Mouse (Mus musculus) Patski (cell line): ENCODE measurements at regions not wholly inside any gene's neighbourhood (a gene's known extent, or its start where the extent isn't known, plus 50 kb on each side); places are given as distances from the start of the nearest gene placed in this dataset.

Source experiments
- ATAC-seq: fragments of 100-300 bp; one replicate; pipeline ENCODE4 v1.8.0; 2021
- CTCF ChIA-PET: fragments of 350-600 bp; sonication (Branson Sonifier 250); formaldehyde crosslinking; loops from one replicate; lab custom pipeline; 2022; ENCODE audit warnings: inconsistent platforms; lab: Charles Lee
- POLR2A ChIA-PET: fragments of 350-600 bp; sonication (Branson Sonifier 250); formaldehyde crosslinking; loops from one replicate; lab custom pipeline; 2022; ENCODE audit warnings: antibody characterized with exemption, inconsistent platforms; lab: Charles Lee
- DNase-seq: peaks from one replicate; pipeline ENCODE4 v3.0.0-alpha.2; 2011; ENCODE audit warnings: low read depth, low spot score
- H3K27me3 ChIP-seq: fragments of 371-371 bp; one replicate; pipeline ENCODE4 v1.5.1; 2021
- CTCF ChIP-seq: fragments of 100-300 bp; IDR thresholded peaks from one replicate; pipeline ENCODE4 v1.5.1; 2021
- in situ Hi-C: fragments of 300-500 bp; cut with MboI; formaldehyde crosslinking; loops from 3 replicates; pipeline ENCODE4 v1.11.1; 2018; ENCODE audit warnings: low pct_unique_long_range_greater_than_20kb, mixed read lengths

- TF ChIP-seq CTCF: no peak
- DNase-seq (no peak), ATAC-seq (no peak)
- in situ Hi-C loops: no loop called here
- ChIA-PET POLR2A (no interaction called here), CTCF (no interaction called here)
- H3K27me3 ChIP-seq: peaks cover 34% of the 10 kb centered on the region
Observed at GRCm38 (mm10) chr8:116185206-116185605, 319.6 kb upstream of the Dynlrb2 start.

- peaks cover 34% of the 10 kb centered on the region for H3K27me3 ChIP-seq
- ChIA-PET CTCF (no interaction called here), POLR2A (interaction anchor here (0.5 kb wide), 1 partner anchor 930 kb away, joined by 4 read pairs; no protein-coding TSS in a partner anchor)
- ATAC-seq (no peak), DNase-seq (no peak)
- TF ChIP-seq CTCF: no peak
- in situ Hi-C loops: no loop called here
Observed at GRCm38 (mm10) chr8:116184241-116184640, 320.5 kb upstream of the Dynlrb2 start.

- ChIA-PET CTCF (interaction anchor here (1.2 to 1.4 kb wide), 2 partner anchors 9 to 22 kb away, joined by 3 read pairs; no protein-coding TSS in a partner anchor), POLR2A (no interaction called here)
- no peak for ATAC-seq
- in situ Hi-C loops: no loop called here
- DNase-seq: no peak
- peaks cover 43% of the 10 kb centered on the region for H3K27me3 ChIP-seq
- TF ChIP-seq CTCF: no peak
Observed at GRCm38 (mm10) chr8:116177946-116178345, 326.8 kb upstream of the Dynlrb2 start.

GRCm38 (mm10) chr8:116174891-116175290 lies 329.9 kb upstream of the Dynlrb2 start:
- ChIA-PET POLR2A (no interaction called here), CTCF (no interaction called here)
- DNase-seq (no peak), ATAC-seq (no peak)
- no peak for TF ChIP-seq CTCF
- in situ Hi-C loops: no loop called here
- peaks cover 42% of the 10 kb centered on the region for H3K27me3 ChIP-seq

- DNase-seq (no peak), ATAC-seq (no peak)
- TF ChIP-seq CTCF: no peak
- in situ Hi-C loops: no loop called here
- ChIA-PET POLR2A (no interaction called here), CTCF (no interaction called here)
- peaks cover 44% of the 10 kb centered on the region for H3K27me3 ChIP-seq
Observed at GRCm38 (mm10) chr8:116173961-116174360, 330.8 kb upstream of the Dynlrb2 start.

- no peak for TF ChIP-seq CTCF
- CTCF ChIA-PET: no interaction called here
- no peak for DNase-seq
- POLR2A ChIA-PET: no interaction called here
- in situ Hi-C loops: no loop called here
- no peak for ATAC-seq
- H3K27me3 ChIP-seq: peaks cover 25% of the 10 kb centered on the region
Observed at GRCm38 (mm10) chr8:116167874-116168273, 336.9 kb upstream of the Dynlrb2 start.

- POLR2A ChIA-PET: no interaction called here
- TF ChIP-seq CTCF: no peak
- CTCF ChIA-PET: interaction anchor here (1.0 kb wide), 1 partner anchor 14 kb away, joined by 3 read pairs; no protein-coding TSS in a partner anchor
- DNase-seq (no peak), ATAC-seq (no peak)
- in situ Hi-C loops: no loop called here
- peaks cover 12% of the 10 kb centered on the region for H3K27me3 ChIP-seq
Observed at GRCm38 (mm10) chr8:116164989-116165299, 339.8 kb upstream of the Dynlrb2 start.

- CTCF ChIA-PET: no interaction called here
- DNase-seq (no peak), ATAC-seq (no peak)
- TF ChIP-seq CTCF: no peak
- POLR2A ChIA-PET: no interaction called here
- H3K27me3 ChIP-seq: peaks cover 12% of the 10 kb centered on the region
- in situ Hi-C loops: no loop called here
Observed at GRCm38 (mm10) chr8:116164190-116164988, 340.4 kb upstream of the Dynlrb2 start.

GRCm38 (mm10) chr8:116160932-116161331 lies 343.8 kb upstream of the Dynlrb2 start:
- ChIA-PET CTCF (no interaction called here), POLR2A (interaction anchor here (0.9 kb wide), 1 partner anchor 9 kb away, joined by 3 read pairs; no protein-coding TSS in a partner anchor)
- H3K27me3 ChIP-seq: peaks cover 25% of the 10 kb centered on the region
- in situ Hi-C loops: no loop called here
- no peak for TF ChIP-seq CTCF
- DNase-seq (no peak), ATAC-seq (no peak)

GRCm38 (mm10) chr8:116143687-116144573 lies 360.8 kb upstream of the Dynlrb2 start:
- CTCF ChIA-PET: interaction anchor here (1.1 to 1.5 kb wide), 3 partner anchors 12 to 438 kb away, joined by 3 read pairs; no protein-coding TSS in a partner anchor
- no peaks in the 10 kb centered on the region for H3K27me3 ChIP-seq
- DNase-seq (peak; percentile 25), ATAC-seq (peak; percentile 87)
- in situ Hi-C loops: loop anchor here (10.0 to 25.0 kb wide), 3 partner anchors 1057 to 1609 kb away; no protein-coding TSS in a partner anchor
- peak; percentile 92 for TF ChIP-seq CTCF
- POLR2A ChIA-PET: interaction anchor here (0.7 kb wide), 1 partner anchor 439 kb away, joined by 4 read pairs; no protein-coding TSS in a partner anchor
